Mouse (Mus musculus) bone marrow macrophage, adult 2 months (primary cell): ENCODE measurements around the gene Sfmbt2.

Source experiments
- CTCF ChIP-seq: IDR thresholded peaks from 2 replicates; pipeline ENCODE4 v1.5.1; 2012; ENCODE audit warnings: low read depth, mild to moderate bottlenecking, low read length, moderate library complexity
- POLR2A ChIP-seq: IDR thresholded peaks from 2 replicates; pipeline ENCODE4 v1.6.1; 2012; ENCODE audit warnings: mild to moderate bottlenecking, low read depth, low read length, borderline replicate concordance

- TF ChIP-seq CTCF, result no peak
- TF ChIP-seq POLR2A, result no peak
Measured at GRCm38 (mm10) chr2:10397790-10398189, 27.5 kb downstream of the Sfmbt2 start.
